Mouse (Mus musculus) thymus, adult 18-20 months (tissue): Measurements from ENCODE around the gene Cmklr1.
"Not testable (repeated sequence)": the region's sequence is repeated elsewhere in the genome, so short reads cannot be mapped to it uniquely, and the experiment has no call there.

Source experiments
- DNase-seq, 2 experiments: peaks; one replicate each; pipeline ENCODE4 v3.0.0; 2022; ENCODE audit warnings: mixed read lengths in 2 of 2

Cmklr1 gene

DNA sequence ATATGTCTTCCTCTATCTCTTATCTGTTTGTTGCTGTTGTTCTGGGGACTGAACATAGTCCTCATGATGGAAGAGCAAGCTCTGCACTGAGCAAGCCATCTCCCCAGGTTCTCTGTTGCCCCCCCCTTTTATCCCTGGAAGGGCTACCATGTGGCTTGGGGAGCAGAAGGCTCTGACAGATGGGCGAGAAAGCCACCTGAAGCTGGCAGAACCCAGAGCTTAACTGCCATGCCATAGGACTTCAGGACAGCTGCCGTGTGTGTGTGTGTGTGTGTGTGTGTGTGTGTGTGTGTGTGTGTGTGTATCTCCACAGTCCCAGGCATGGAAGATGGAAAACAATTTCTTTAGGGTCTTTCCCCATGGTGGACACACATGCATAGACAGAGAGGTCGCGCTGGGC lies 31.5 kb downstream of the Cmklr1 start:
- DNase-seq = no peak

DNA sequence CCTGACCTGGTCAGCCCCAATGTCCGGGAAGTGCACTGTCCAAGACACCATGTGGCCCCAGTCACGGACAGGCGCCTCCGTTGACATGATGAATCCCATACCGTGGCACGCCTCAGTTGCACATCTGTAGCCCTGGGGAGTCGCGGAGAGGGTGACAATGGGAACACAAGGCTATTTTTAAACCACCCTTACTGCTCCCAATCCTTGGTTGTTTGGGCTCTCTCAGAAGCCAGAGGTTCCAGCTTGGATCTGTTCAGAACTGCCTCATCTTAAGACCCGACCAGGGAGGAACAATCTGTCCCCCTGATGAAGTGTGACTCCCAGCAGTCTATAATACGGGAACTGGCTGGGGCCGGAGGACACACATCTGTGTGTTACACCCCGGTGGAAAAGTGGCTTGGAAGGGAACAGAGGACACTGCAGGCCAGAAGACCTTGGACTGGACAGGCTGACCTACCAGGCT lies 38.4 kb downstream of the Cmklr1 start:
- DNase-seq = no peak

DNA sequence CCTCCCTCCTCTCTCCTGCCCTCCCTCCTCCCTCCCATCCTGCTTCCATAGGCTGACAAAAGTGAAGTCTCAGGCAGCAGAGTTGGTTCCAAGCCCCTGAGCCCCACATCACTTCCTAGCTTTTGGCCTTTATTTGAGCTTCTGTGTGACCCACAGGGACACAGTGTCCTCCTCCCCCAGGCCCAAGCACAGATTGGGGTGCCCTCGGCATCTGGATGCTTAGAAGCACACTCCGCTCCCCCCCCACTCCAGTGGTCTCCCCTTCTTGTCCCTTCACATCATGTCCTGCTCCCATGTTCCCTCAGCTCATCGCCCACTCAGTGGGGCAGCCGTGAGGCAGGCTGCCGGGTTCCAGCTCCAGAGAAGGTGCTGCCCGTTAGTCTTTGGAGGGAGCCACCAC lies 39.1 kb downstream of the Cmklr1 start:
- no peak for DNase-seq

DNA sequence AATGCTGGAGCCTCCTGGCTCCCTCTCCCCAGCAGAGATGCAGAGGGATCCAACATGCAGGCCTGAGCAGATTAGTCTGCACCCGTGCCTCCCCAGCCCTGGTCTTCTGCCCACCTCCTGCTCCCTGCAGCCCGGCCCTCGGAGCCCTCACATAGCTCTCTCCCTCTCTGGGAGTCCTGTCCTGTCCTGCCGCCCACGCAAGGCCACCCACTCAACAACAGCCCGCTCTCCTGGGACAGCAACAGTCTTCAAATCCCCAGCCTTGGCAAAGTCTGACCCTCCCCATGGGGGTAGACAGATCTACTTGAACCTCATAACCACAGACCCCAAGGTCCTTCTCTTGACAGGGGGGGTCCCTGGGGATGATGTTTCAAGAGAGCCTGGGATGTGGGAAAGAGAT lies 39.7 kb downstream of the Cmklr1 start:
- DNase-seq = no peak

DNA sequence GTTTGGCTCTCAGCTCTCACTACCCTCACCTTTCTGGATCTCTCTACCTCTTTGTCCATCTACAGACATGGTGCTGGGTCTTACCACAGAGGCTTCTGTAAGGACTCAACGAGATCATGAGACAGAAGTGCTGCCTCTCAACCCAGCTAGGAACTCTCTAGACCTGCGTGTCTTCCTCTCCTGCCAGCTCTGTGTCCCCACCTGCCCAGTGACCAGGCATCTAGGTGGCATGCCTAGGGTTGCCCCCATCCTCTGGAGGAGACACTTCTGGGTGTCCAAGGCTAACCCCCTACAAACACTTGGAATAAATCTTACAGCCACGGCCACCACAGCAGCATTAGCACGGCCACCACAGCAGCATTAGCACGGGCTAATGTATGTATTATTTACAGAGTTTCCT lies 40.3 kb downstream of the Cmklr1 start:
- DNase-seq = no peak

DNA sequence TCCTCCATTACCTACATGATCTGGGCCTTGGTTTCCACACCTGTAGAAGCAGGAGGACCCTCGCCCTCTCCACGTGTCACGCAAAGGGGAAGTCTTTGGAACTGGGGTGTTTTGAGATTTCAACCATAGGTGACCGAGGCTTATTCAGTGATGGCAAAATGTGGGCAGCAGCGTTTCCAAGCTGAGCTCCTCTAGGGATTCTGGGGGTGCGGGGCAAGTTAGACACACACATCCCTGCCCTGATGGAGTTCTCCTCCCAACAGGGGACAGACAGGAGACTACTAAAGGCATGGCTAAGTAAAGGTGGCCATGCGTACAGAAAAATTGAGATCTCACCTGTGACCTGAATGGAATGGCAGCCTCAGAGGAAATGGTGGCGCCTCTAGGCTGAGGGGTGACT lies 41.7 kb downstream of the Cmklr1 start:
- no peak for DNase-seq

DNA sequence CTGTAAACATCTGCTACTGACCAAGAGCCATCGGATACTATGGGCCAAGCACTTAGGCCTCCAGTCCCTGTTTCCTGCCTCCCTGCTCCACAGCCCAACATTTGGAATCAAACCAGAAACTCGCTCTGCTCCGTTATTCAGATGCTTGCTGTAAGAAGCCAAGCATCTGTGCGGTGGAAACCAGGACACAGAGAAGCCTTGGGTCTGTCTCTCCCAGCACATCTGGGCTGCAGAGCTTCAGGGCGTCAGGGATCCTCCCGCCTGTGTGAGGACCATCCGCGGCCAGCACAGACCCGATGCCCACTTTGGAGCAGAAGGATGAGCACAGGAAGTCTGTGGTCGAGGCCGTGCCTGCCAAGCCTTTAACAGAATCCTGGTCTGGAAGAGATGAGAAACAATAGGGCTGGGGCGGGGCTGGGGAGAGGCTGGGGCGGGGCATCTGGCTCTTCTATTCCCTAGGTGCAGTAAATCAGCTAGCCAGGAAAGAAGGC lies 42.2 kb downstream of the Cmklr1 start:
- DNase-seq = no peak

DNA sequence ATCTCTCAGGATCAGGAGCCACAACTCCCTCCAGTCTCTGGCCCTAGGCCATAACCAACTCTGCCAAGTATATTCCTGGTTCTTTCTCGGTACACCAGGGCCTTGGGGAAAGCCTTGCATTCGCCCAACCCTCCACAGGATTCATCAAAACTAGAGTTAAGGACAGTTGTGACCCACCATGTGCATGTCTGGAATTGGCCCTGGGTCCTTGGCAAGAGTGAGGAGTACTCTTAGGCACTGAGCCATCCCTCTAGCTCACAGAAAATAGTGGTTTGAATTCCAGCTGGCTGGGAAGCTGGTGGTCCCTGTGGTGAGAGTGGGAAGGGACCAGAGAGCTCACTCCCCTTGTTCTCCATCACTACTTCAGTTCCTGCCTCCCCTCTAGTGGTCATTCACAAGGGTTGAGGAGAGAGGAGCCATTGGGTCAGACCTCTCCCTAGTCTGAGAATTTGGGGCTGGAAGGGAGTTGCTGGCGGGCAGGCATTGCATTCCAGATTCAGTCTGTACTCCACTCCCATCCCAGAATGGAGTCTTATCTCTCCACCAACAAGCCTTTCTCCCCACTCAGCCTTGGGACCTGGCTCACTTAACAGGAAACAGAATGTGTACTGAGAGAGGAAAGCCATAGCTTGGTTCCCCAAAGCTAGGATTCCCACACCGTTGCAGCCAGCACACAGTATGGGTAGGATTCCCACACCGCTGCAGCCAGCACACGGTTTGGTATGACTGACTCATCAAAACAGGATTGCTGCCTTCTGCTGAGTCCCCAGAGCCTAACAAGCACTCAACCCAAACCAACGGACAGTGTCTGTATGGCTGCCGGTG lies 43.1 kb downstream of the Cmklr1 start:
- DNase-seq = no peak

DNA sequence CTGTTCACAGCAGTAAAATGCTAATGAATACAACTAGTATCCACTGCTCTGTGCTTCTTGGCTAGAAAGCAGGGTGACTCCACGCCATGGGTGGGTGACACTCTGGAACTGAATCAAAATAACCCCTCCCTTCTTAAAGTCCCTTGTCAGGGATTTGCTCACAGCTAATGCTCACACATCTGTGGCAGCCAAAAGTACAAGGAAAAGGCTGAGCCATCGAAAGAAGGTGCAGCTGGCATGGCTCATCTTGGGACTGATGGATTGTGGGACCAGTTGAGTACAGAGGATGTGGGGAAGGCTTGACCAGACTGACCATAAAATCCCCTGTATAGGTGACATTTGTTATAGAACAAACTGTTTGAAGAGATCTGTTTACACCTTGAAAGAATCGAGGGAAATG lies 44.1 kb downstream of the Cmklr1 start:
- no peak for DNase-seq

DNA sequence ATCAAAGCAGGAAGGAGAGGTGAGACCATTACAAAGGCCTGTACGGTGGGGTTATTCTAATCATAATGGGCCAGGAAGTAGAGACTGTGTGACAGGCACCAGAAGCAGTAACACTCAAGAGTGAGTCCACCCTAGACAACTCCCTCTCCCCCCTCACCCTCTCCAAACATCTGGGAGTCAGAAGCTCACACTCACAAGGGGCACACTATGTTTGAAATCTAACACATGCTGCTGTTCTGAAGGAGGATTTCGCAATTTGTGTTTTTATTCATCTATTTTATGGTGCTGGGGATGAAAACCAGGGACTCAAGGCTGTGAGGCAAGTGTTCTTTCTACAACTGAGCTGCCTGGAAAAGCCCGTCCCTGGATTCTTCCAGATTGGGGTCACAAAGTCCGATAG lies 45.5 kb downstream of the Cmklr1 start:
- DNase-seq = no peak

DNA sequence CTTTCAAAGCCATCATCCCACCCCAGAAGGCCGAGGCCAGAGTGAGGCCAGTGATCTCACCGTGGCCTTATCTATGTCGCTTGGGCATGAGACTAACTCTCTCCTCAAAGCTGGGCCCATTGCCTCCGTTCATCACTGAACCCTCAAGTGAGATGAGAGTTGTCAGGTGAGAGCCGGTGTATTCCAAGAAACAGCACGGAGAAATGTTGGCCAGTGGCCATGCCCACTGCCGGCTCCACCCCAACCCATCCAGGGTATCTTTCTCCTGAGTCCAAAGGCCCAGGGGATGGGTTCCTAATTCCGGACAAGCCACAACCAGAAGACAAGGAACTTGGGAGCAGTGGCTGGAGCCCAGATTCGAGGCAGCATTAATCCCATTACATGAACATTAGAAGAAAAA lies 46.8 kb downstream of the Cmklr1 start:
- no peak for DNase-seq

DNA sequence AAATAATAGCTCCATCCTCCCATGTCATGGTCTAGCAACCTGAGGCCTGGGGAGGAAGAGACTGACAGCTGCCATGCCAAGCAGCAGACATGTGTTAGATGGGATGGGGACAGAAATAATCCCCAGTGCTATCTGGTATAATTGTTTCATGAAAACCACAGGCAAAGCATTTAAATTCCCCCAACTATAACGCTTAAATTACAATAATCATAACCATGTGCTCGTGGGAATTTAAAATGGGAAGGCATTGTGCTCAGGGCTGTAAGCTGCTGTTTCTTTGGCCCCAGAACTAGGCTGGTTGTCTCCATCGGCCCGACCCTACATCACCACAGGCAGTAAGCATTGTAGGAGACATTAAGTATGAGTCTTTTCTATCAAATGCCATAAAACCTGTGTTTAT lies 49.4 kb downstream of the Cmklr1 start:
- no peak for DNase-seq

DNA sequence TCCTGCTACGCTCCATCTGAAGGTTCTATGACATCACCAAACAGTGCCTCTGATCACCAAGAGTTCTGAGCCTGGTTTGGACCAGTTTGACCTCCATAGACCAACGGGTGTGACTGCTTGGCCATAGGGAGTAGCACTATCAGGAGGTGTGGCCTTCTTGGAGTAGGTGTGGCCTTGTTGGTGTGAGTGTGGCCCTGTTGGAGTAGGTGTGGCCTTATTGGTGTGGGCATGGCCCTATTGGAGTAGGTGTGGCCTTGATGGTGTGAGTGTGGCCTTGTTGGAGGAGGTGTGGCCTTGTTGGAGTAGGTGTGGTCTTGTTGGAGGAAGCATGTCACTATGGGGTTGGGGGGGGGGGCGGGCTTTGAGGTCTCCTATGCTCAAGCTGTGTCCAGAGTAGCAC lies 50.0 kb downstream of the Cmklr1 start:
- DNase-seq = no peak

DNA sequence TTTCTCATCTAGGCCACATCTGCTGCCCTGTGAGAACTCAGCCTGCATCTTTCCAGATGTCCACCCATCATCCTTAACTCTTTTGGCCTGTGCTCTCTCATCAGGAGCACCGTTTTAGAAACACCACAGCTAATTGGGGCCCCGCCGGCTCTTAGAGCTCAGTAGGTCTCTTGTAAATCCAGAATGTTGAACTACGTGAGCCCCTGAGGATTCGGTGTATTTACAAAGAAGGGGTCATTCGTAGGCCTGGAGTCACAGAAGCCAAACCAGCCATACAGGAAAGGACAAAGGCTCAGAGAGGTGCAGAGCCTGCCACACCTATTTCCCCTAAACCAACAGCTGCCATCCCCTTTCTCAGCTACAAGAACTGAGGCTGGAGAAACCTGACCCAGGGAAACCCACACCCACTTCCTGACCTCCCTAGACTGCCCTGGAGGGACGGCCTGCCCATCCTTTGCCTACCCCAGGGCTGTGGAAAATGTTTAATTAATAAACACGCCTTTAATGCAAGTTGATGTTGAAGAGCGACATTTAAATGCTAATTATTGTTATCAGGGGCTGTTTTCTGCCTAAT lies 53.4 kb downstream of the Cmklr1 start:
- no peak for DNase-seq

DNA sequence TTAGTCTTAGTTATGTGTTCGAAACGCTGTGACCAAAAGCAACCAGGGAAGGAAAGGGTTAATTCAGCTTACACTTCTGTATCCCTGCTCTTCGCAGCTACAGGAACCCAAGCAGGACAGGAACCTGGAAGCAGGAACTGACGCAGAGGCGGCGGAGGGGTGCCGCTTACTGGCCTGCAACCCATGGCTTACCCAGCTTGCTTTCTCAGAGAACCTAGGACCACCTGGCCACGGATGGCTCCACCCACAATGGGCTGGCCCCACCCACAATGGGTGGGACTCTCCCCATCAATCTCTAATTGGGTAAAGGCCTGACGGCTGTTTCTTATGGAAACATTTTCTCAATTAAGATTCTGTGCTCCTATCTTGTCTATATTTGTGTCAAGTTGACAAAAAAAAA lies 54.0 kb downstream of the Cmklr1 start:
- DNase-seq = no peak

DNA sequence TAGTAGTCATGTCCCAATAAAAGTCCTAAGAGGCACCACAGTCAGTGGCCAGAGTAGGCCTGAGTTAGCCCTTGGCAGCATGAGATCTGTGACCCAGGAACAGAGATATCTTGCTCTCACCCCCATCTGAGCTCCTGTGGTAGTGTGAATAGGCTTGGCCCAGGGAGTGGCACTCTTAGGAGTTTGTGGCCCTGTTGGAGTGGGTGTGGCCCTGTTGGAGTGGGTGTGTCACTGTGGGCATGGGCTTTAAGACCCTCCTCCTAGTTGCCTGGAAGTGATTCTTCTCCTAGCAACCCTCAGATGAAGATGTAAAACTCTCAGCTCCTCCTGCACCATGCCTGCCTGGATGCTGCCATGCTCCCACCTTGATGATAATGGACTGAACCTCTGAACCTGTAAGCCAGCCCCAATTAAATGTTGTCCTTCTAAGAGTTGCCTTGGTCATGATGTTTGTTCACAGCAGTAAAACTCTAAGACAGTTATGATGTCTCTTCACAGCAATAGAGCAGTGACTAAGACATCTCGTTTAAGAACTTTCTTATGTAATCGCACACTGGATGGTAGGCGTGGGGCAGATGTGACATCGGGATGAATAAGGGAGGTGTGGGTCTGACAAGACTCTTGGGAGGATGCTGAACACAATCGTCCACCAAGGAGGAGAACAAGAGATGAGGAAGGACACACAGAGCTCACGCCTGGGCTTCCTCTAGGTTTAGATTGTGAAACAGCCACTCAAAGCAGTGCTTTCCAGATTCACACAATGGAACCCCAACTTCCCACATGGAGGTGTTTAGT lies 56.1 kb downstream of the Cmklr1 start:
- no peak for DNase-seq

DNA sequence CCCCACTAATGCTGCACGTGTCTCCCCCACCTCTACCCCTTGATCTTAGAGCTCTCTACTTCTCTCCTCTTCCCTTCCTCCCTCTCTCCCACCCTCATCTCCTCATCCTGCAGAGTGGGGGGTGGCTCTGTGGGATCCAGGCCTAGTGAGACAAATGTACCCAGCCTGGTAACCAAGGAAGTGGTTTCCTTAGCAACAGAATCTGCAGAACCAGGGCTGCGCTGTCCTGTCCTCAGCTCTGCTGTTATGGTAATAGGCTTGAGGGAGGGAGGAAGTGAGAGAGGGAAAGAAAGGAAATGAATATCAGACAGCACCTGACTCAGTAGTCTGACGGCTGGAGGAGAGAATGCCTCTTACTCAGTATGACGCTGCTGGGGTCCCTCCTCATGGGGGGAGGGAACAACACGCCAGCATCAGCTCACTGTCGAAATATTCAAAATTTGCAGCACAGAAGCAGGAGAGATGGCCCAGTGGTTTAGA lies 58.4 kb downstream of the Cmklr1 start:
- DNase-seq = no peak

DNA sequence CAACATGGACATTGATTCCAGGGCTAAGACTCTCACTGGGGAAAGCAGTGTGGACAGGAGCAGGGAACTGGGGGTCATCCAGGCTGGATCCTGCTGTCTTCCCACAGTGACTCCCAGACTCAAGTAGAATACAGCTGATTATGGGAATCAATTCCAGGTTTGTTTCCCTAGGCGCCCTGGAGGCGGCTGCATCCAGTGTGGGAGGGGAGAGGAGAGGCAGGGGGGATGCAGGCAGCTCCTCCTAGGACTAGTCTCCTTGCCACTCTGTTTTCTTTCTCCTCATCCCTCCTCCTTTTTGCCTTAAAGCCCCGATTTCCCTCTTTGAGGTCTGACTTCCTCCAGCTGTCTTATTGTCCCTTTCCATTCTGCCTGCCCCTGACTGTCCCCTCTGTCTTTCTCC lies 59.1 kb downstream of the Cmklr1 start:
- no peak for DNase-seq

DNA sequence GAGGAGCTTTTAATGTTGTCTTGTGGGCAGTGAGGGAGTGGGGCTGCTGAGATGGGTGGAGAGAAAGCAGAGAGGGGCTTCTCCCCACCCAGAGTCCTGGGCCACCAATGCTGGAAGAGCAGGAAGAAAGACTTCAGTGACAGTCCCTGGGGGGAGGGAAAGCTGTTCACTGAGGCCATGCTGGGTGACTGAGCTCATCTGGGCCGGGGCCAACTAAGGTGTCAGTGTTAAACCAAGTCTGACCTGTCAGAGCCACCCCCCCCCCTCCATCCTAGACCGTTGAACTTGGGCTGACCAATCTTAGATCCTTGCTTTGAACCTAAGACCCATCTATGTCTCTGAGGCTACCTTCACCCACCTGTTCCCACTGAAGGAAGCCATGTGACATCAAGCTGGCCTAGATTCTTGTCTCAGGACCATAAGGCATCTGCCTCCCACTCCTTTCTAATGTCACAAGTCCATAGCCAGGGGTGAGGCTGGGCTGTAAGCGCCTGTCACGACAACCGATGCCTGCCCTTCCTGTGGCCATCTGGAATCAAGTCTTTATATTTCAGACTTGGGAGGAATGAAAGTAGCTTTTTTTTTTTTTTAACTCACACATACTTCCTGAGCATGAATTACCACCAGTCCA lies 60.1 kb downstream of the Cmklr1 start:
- DNase-seq = no peak

DNA sequence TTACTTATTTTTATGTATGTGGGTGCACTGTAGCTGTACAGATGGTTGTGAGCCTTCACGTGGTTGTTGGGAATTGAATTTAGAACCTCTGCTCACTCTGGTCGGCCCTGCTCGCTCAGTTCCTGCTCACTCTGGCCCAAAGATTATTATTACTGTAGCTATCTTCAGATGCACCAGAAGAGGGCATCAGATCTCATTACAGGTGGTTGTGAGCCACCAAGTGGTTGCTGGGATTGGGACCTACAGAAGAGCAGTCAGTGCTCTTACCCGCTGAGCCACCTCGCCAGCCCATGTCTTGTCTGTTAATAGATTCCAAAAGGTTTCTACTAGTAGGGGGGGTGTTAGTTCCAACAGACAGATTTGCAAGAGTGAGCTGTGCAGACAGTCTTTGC lies 63.8 kb downstream of the Cmklr1 start:
- not testable (repeated sequence) for DNase-seq

DNA sequence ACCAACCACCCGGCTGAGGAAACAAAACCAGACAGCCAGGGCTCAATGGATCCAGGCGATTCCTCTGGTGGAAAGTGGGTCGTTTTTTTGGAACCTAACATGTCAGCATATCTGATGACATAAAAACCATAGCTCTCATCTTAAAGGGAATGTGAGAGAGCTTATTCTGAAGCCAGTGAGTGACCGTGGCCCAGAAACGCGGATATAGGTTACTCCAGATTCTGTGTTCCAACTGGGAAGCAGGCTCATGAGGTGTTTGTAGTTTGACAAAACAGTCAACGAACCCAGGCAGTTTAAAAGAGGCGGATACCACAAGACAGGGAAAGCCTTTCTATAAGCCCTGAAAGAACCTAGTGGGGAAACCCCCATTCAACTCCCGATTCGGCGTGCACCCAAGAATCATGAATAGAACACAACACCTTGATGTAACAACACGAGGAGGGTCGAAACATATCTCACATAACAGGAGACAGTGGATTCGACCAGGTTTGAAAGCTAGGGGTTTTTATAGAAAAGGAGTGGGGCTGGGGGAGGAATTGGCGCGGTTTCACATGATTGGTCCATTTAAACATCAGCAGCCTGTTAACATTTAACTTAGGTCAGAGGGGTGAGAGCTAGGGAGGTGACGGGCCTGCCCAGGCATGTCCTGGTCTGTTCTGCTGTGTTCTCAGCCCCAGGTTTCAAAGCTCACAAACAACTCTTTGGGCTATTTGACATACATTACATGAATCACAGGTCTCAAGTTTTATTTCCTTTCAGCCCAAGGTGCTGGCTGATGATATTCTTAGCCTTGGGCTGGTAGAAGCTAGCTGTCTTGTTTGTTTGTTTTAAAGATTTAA lies 64.4 kb downstream of the Cmklr1 start:
- not testable (repeated sequence) for DNase-seq

DNA sequence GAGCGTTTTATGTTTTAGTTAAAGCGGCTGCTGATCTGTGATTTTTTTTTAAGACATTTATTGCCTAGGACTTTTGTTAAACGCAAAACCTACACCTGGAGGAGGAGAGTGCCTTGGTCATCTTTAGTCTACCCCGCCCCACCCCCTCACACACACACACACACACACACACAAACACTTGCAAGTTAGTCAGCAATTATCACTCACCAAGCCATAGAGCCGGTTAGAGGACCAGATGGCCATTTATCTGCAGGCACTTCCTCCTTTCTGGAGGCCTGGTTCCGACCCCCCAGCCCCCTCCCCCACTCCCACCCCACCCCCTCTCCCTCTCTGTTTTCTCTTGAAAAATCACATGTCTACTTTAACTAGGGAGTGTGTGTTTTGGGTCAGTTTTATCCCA lies 65.8 kb downstream of the Cmklr1 start:
- DNase-seq = no peak
